In the genomic region with DNA sequence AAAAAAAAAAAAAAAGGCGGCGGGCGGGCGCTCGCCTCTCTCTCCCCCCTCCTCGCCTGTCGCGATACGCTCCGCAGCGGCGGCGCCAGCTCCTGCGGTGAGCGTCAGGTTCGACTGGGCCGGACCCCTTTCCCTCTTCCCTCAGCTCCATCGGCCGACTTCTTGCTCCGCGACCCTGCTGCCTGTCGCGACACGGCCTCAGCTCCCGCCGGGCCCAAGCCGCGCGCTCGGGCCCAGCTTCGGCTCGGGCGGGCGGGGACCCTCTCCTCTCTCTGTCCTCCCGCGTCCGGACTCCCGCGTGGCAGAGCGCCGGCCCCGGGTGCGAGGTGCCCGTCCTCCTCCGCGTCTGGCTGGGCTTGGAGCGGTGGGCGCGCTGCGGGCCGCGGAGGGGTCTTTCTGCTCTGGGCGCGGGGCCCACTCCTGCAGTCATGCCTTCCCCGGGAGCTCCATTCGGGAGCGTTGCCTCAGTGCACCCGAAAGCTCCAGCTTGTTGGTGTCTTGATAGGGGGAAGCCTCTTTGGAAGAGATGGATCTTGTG, we compare ENCODE assay signal across 8 mouse cellular contexts. TPM values are rescaled to one million over a fixed set of nuclear protein-coding genes. Genes with fewer than 3 reads are reported as not detected.
DNase-seq lines count a peak whose midpoint lies in the region; ATAC-seq and TF ChIP-seq lines count a peak whose summit lies in the region.

No protein-coding gene starts in this region.

- TF ChIP-seq CTCF in G1E (IDR thresholded peaks at IDR 0.05; ENCODE audit: low read depth, low read length), result no peak

- 0% methylated on average over 40 of the region's 58 CpGs for WGBS in heart, embryonic 14.5 days
- WGBS in forebrain, embryonic 11.5 days, result under 1% methylated on average over 49 of the region's 58 CpGs
- WGBS in limb, embryonic 15.5 days, result 0% methylated on average over 56 of the region's 58 CpGs
- under 1% methylated on average over 52 of the region's 58 CpGs for WGBS in stomach, embryonic 14.5 days

- H3K4me1 ChIP-seq in heart, embryonic 14.5 days (ENCODE audit: control insufficient read depth in 2 of 2, insufficient read depth in 2 of 2, low read length in 2 of 2), result peaks cover 12 to 24% of the 10 kb centered on the region in 2 experiments
- peaks cover 61% of the 10 kb centered on the region for H3K4me1 ChIP-seq in G1E (ENCODE audit: insufficient read depth, low read depth, low read length)
- peaks cover 17% of the 10 kb centered on the region for H3K4me1 ChIP-seq in forebrain, embryonic 11.5 days (replicated peaks; ENCODE audit: control insufficient read depth, insufficient read depth, low read length)
- peaks cover 32% of the 10 kb centered on the region for H3K4me1 ChIP-seq in limb, embryonic 15.5 days
- H3K4me1 ChIP-seq in stomach, embryonic 14.5 days (ENCODE audit: control insufficient read depth, insufficient read depth, low read length), result peaks cover 27% of the 10 kb centered on the region

- peak overlapping the region; percentile 98 for H3K9ac ChIP-seq in heart, embryonic 14.5 days (ENCODE audit: low read length)
- H3K9ac ChIP-seq in forebrain, embryonic 11.5 days (ENCODE audit: low read length), result peak overlapping the region; percentile 98
- H3K9ac ChIP-seq in limb, embryonic 15.5 days, result peak overlapping the region; percentile 100
- peak overlapping the region; percentile 97 for H3K9ac ChIP-seq in stomach, embryonic 14.5 days (replicated peaks; ENCODE audit: low read depth, low read length)

- H3K27me3 ChIP-seq in heart, embryonic 14.5 days (ENCODE audit: control insufficient read depth, insufficient read depth, low read length), result no peaks in the 10 kb centered on the region
- no peaks in the 10 kb centered on the region for H3K27me3 ChIP-seq in G1E (ENCODE audit: insufficient read depth, low read length)
- no peaks in the 10 kb centered on the region for H3K27me3 ChIP-seq in forebrain, embryonic 11.5 days (ENCODE audit: control insufficient read depth, insufficient read depth, low read length)
- no peaks in the 10 kb centered on the region for H3K27me3 ChIP-seq in limb, embryonic 15.5 days
- H3K27me3 ChIP-seq in stomach, embryonic 14.5 days (ENCODE audit: control insufficient read depth, insufficient read depth, low read length), result no peaks in the 10 kb centered on the region

- peak overlapping the region; percentile 97 to 98 for H3K27ac ChIP-seq in heart, embryonic 14.5 days (replicated peaks in 1 of 2; ENCODE audit: control insufficient read depth in 1 of 2, insufficient read depth in 1 of 2, low read depth in 2 of 2, low read length in 2 of 2)
- H3K27ac ChIP-seq in forebrain, embryonic 11.5 days (ENCODE audit: low read depth, low read length), result peak overlapping the region; percentile 97
- peak overlapping the region; percentile 99 for H3K27ac ChIP-seq in limb, embryonic 15.5 days
- H3K27ac ChIP-seq in stomach, embryonic 14.5 days (ENCODE audit: low read length), result peak overlapping the region; percentile 98

- H3K36me3 ChIP-seq in heart, embryonic 14.5 days (ENCODE audit: control insufficient read depth, insufficient read depth, low read length), result peaks cover 27% of the 10 kb centered on the region
- peaks cover 69% of the 10 kb centered on the region for H3K36me3 ChIP-seq in G1E (replicated peaks)
- H3K36me3 ChIP-seq in forebrain, embryonic 11.5 days (ENCODE audit: control insufficient read depth, insufficient read depth, low read length), result peaks cover 2% of the 10 kb centered on the region; the same call in 1 of the 2 replicates
- peaks cover 25% of the 10 kb centered on the region for H3K36me3 ChIP-seq in limb, embryonic 15.5 days
- peaks cover 16% of the 10 kb centered on the region for H3K36me3 ChIP-seq in stomach, embryonic 14.5 days (ENCODE audit: control insufficient read depth, insufficient read depth, low read length)

- no peaks in the 10 kb centered on the region for H3K9me3 ChIP-seq in heart, embryonic 14.5 days (ENCODE audit: control insufficient read depth, low read length)
- no peaks in the 10 kb centered on the region for H3K9me3 ChIP-seq in G1E (replicated peaks)
- no peaks in the 10 kb centered on the region for H3K9me3 ChIP-seq in forebrain, embryonic 11.5 days (ENCODE audit: control insufficient read depth, low read length)
- no peaks in the 10 kb centered on the region for H3K9me3 ChIP-seq in limb, embryonic 15.5 days
- no peaks in the 10 kb centered on the region for H3K9me3 ChIP-seq in stomach, embryonic 14.5 days (ENCODE audit: control insufficient read depth, low read depth, low read length)

- peak overlapping the region; percentile 90 to 93 for H3K4me3 ChIP-seq in heart, embryonic 14.5 days (ENCODE audit: control insufficient read depth in 1 of 2, insufficient read depth in 1 of 2, low read depth in 1 of 2, low read length in 2 of 2)
- peak overlapping the region; percentile 86 for H3K4me3 ChIP-seq in G1E (ENCODE audit: low read depth, low read length)
- H3K4me3 ChIP-seq in forebrain, embryonic 11.5 days (ENCODE audit: low read depth, low read length), result peak overlapping the region; percentile 99
- peak overlapping the region; percentile 94 for H3K4me3 ChIP-seq in limb, embryonic 15.5 days
- H3K4me3 ChIP-seq in stomach, embryonic 14.5 days (ENCODE audit: low read depth, low read length), result peak overlapping the region; percentile 91

- no peak for ATAC-seq in heart, embryonic 14.5 days (ENCODE audit: insufficient number of reproducible peaks, insufficient read depth, low FRiP score, low read depth)
- ATAC-seq in G1E (ENCODE audit: extremely low read depth, insufficient number of reproducible peaks, low FRiP score, poor library complexity, severe bottlenecking), result no peak
- ATAC-seq in forebrain, embryonic 11.5 days (replicated peaks; ENCODE audit: low FRiP score), result peak; percentile 4
- ATAC-seq in limb, embryonic 15.5 days (ENCODE audit: insufficient number of reproducible peaks, low FRiP score, low TSS enrichment, low read depth), result no peak
- ATAC-seq in stomach, embryonic 14.5 days (ENCODE audit: insufficient number of reproducible peaks, insufficient read depth, low FRiP score, low read depth), result no peak

- H3K4me2 ChIP-seq in heart, embryonic 14.5 days (ENCODE audit: low read length), result peak overlapping the region; percentile 80
- peak overlapping the region; percentile 71 for H3K4me2 ChIP-seq in forebrain, embryonic 11.5 days (ENCODE audit: low read depth, low read length, severe bottlenecking)
- H3K4me2 ChIP-seq in limb, embryonic 15.5 days, result peak overlapping the region; percentile 58
- peak overlapping the region; percentile 91 for H3K4me2 ChIP-seq in stomach, embryonic 14.5 days (replicated peaks; ENCODE audit: low read depth, low read length)

- no peak for DNase-seq in heart, postnatal 4 days
- DNase-seq in G1E (ENCODE audit: low spot score), result peak; percentile 32
- DNase-seq in forebrain, embryonic 11.5 days (ENCODE audit: low spot score), result no peak
- no peak for DNase-seq in adipocyte (ENCODE audit: low spot score)
- no peak for DNase-seq in cerebellum, postnatal 36 days

RNA-seq across cellular contexts. Expression of gene Cnot3, which starts 0.5 kb away (rescaled TPM):
- polyA plus RNA-seq in heart, embryonic 14.5 days (2014; fragmentation: Nextera tagmentation; extraction: Ambion mirVana), result 30.4 and 32.4 TPM in 2 replicates
- total RNA-seq in heart, postnatal 4 days (2021), result 10 to 100 TPM; 37.9 to 38.3 TPM
- total RNA-seq in G1E (2014; fragmentation: Nextera tagmentation) (245 and 285 TPM in 2 replicates), G1E (2017) (13.9 and 20.7 TPM in 2 replicates)
- 506 and 556 TPM in 2 replicates for polyA plus RNA-seq in G1E (2012)
- polyA plus RNA-seq in forebrain, embryonic 11.5 days (2014; fragmentation: Nextera tagmentation; extraction: Ambion mirVana), result 80.4 and 88.1 TPM in 2 replicates
- 48.3 and 53.3 TPM in 2 replicates for polyA plus RNA-seq in limb, embryonic 15.5 days (2015; fragmentation: Nextera tagmentation; extraction: Ambion mirVana)
- polyA plus RNA-seq in stomach, embryonic 14.5 days (2014; fragmentation: Nextera tagmentation; extraction: Ambion mirVana), result 58.3 and 59.5 TPM in 2 replicates

RNA-seq across cellular contexts. Expression of gene Prpf31, which starts 15.8 kb away (rescaled TPM):
- 51.9 and 54.8 TPM in 2 replicates for polyA plus RNA-seq in heart, embryonic 14.5 days (2014; fragmentation: Nextera tagmentation; extraction: Ambion mirVana)
- total RNA-seq in heart, postnatal 4 days (2021), result 10 to 100 TPM; 37.5 to 40.3 TPM
- 34.4 and 43.3 TPM in 2 replicates for total RNA-seq in G1E (2014; fragmentation: Nextera tagmentation)
- 97.9 and 104 TPM in 2 replicates for total RNA-seq in G1E (2017)
- polyA plus RNA-seq in G1E (2012), result 52.6 and 59.2 TPM in 2 replicates
- polyA plus RNA-seq in forebrain, embryonic 11.5 days (2014; fragmentation: Nextera tagmentation; extraction: Ambion mirVana), result 157 and 164 TPM in 2 replicates
- 88.3 and 94.0 TPM in 2 replicates for polyA plus RNA-seq in limb, embryonic 15.5 days (2015; fragmentation: Nextera tagmentation; extraction: Ambion mirVana)
- polyA plus RNA-seq in stomach, embryonic 14.5 days (2014; fragmentation: Nextera tagmentation; extraction: Ambion mirVana), result 85.3 and 94.4 TPM in 2 replicates

RNA-seq across cellular contexts. Expression of gene Tfpt, which starts 15.8 kb away (rescaled TPM):
- polyA plus RNA-seq in heart, embryonic 14.5 days (2014; fragmentation: Nextera tagmentation; extraction: Ambion mirVana), result 13.7 and 18.2 TPM in 2 replicates
- 10 to 100 TPM; 18.0 to 23.0 TPM for total RNA-seq in heart, postnatal 4 days (2021)
- 22.2 and 38.2 TPM in 2 replicates for total RNA-seq in G1E (2014; fragmentation: Nextera tagmentation)
- 29.1 and 40.2 TPM in 2 replicates for total RNA-seq in G1E (2017)
- 44.0 and 44.2 TPM in 2 replicates for polyA plus RNA-seq in G1E (2012)
- polyA plus RNA-seq in forebrain, embryonic 11.5 days (2014; fragmentation: Nextera tagmentation; extraction: Ambion mirVana), result 30.0 and 31.9 TPM in 2 replicates
- polyA plus RNA-seq in limb, embryonic 15.5 days (2015; fragmentation: Nextera tagmentation; extraction: Ambion mirVana), result 23.2 and 24.6 TPM in 2 replicates
- 22.3 and 22.4 TPM in 2 replicates for polyA plus RNA-seq in stomach, embryonic 14.5 days (2014; fragmentation: Nextera tagmentation; extraction: Ambion mirVana)

RNA-seq across cellular contexts. Expression of gene Leng1, which starts 20.1 kb away (rescaled TPM):
- 15.5 and 16.0 TPM in 2 replicates for polyA plus RNA-seq in heart, embryonic 14.5 days (2014; fragmentation: Nextera tagmentation; extraction: Ambion mirVana)
- 10 to 100 TPM in 1 of 2 experiments, 1 to 10 TPM in 1; 8.5 to 10.2 TPM for total RNA-seq in heart, postnatal 4 days (2021)
- total RNA-seq in G1E (2014; fragmentation: Nextera tagmentation), result 8.2 and 9.0 TPM in 2 replicates
- total RNA-seq in G1E (2017), result 7.6 and 7.7 TPM in 2 replicates
- 10.4 and 11.0 TPM in 2 replicates for polyA plus RNA-seq in G1E (2012)
- 15.0 and 16.1 TPM in 2 replicates for polyA plus RNA-seq in forebrain, embryonic 11.5 days (2014; fragmentation: Nextera tagmentation; extraction: Ambion mirVana)
- 20.3 and 21.8 TPM in 2 replicates for polyA plus RNA-seq in limb, embryonic 15.5 days (2015; fragmentation: Nextera tagmentation; extraction: Ambion mirVana)
- 14.0 and 14.1 TPM in 2 replicates for polyA plus RNA-seq in stomach, embryonic 14.5 days (2014; fragmentation: Nextera tagmentation; extraction: Ambion mirVana)

RNA-seq across cellular contexts. Expression of gene Ndufa3, which starts 28.4 kb away (rescaled TPM):
- 962 and 1,026 TPM in 2 replicates for polyA plus RNA-seq in heart, embryonic 14.5 days (2014; fragmentation: Nextera tagmentation; extraction: Ambion mirVana)
- 1,000 to 10,000 TPM; 1,232 to 1,303 TPM for total RNA-seq in heart, postnatal 4 days (2021)
- total RNA-seq in G1E (2014; fragmentation: Nextera tagmentation) (179 and 192 TPM in 2 replicates), G1E (2017) (234 and 290 TPM in 2 replicates)
- 18.5 and 18.9 TPM in 2 replicates for polyA plus RNA-seq in G1E (2012)
- 338 and 353 TPM in 2 replicates for polyA plus RNA-seq in forebrain, embryonic 11.5 days (2014; fragmentation: Nextera tagmentation; extraction: Ambion mirVana)
- 425 and 461 TPM in 2 replicates for polyA plus RNA-seq in limb, embryonic 15.5 days (2015; fragmentation: Nextera tagmentation; extraction: Ambion mirVana)
- polyA plus RNA-seq in stomach, embryonic 14.5 days (2014; fragmentation: Nextera tagmentation; extraction: Ambion mirVana), result 517 and 630 TPM in 2 replicates
